Mouse (Mus musculus): ENCODE measurements around the gene Flvcr1.

GRCm38 (mm10) chr1:191071613-191072012 is 45.7 kb upstream of the Flvcr1 start:
- TF ChIP-seq POLR2A (IDR thresholded peaks at IDR 0.05; ENCODE audit: control insufficient read depth, extremely low read depth, insufficient read depth, low read length, poor library complexity) (no peak), CTCF (IDR thresholded peaks at IDR 0.05; ENCODE audit: borderline replicate concordance, control insufficient read depth, extremely low read depth, insufficient read depth, low read length, poor library complexity) (no peak)
